Mouse (Mus musculus): ENCODE measurements around the gene Mylpf. TPM values are rescaled to one million over a fixed set of nuclear protein-coding genes. Genes with fewer than 3 reads are reported as not detected.

Gene Mylpf
- 10 to 100 TPM; 16.3 to 22.5 TPM for polyA plus RNA-seq (2017; shearing (Covaris generic))

DNA sequence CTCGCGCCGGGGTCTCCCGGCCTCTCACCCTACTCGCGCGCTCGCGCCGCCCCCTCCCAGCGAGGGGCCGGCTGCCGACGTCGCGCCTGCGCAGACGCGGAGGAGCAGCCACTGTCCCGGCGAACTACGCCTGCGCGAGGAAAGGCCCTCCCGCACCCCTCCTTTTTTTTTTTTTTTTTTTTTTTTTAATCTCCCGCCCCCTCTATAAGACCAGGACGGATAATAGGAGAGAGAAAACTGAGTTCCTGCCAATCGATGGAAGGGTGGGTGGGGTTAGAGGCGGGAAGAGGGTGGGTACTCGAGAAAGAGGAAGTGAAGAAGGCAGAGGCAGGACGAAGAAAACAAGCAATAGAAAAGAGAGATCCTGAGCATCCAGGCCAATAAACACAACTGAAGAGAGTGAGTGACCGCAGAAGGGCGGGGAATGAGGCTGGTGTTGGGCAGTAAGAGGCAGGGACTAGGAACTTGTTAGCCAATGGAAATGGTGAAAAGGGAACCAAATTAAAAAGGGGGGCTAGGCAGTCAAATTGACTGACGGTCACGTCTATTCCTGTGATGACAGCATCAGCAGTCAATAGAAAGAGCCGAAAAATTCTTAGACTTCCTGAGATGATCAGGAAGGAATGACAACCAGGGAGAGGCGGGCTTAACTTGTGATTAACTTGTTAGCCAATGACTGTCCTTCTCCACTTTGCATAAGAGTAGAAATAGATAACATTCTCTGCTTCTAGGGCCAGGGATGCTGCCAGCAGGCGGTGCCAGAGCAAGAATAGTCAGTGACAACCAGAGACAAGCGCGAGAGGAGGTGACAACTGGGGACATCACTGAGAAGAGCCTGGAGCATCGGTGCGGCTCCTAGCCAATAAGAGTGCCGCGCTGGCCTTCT lies at the start of gene Mylpf:
Mylpf (plus strand) TSS at position 338 of the 886 bp plus-strand sequence.

DNA sequence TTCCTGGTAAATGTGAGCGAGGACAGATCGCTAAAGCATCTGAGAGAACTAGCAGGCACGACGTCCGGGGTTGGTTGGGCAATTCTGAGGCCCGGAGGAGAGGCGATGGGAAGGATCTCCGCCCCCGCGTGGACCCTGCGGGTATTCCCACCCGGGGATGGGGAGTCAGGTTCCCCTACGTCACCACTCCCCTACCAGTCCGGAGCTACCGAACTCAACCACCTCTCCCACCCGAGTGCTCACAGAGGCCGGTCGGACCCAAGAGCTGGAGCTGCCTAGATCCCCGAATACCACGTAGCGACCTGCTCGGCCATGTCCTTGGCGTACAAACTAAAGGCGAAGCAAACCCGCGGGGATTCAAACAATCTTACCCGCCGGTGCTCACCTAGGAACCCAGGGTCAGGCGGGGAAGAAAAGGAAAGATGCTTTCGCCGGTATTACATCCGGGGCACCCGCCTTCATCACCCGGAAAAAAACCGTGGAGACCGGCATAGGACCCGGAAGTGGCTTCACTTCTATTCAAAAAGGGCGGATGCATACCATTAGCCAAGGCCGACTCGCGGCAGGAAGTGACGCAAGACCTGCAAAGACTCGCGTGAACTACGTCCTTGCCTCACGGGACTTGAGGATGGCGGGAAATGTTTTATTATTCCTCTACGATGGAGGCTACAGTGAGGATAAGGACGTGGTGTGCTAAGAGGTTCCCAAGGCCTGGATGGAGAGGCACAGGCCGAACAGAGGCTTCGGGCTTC lies 13.0 kb upstream of the Mylpf start, which contains the start of gene Cd2bp2:
Cd2bp2 (minus strand) TSS at position 507 of the 752 bp plus-strand sequence.

DNA sequence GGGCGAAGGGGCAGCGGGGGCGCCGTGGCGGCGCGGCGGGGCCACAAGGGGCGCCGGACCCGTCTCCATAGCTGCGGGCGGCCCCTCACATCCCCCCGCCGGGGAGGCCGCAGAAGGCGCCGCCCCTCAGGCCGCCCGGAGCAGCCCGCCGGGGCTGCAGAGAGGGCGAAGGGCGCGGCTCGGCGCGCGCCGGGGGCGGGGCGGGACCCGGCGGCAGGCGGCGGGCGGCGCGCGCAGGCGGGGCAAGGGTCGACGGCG lies 466 bp upstream of the Mylpf start, which contains the start of gene Tbc1d10b:
Tbc1d10b (minus strand) TSS at position 174 of the 258 bp plus-strand sequence.

DNA sequence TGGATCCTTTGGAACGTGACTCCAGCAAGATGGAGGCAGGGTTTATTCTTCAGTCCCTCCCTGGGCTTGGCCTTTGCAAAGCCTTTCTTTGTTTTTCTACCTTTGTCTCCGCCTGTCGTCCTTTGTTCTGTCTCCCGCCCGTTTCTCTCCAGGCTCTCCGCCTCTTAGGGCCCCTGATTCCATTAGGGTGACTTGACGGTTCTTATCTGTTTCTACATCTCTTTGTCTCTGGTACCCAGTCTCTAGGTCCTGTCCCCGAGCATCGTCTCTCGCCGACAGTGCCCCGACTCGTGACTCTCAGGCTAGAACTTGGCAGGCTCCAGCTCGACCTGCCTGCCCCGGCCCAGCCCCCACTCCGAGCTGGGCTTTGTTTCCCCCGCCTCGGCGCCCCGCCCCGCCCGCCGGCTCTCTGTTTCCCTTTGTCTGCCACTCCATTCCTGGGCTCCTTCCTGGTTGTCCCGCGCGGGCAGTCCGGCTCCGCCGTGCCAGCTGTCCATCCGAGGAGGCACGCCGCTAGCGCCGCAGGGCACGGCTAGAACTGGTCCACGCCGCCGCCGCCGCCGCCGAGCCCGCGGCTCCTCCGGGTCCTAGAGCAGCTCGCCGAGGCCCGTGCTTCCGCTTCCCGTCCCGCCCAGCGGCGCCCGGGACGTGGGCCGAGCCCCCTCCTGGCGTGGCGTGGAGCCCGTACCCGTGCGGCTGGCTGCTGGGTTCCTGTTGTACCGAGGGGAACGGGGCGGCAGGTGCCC lies 24.1 kb downstream of the Mylpf start, which contains the start of the genes Zfp553 and Sept1:
Zfp553 (plus strand) TSS at position 440 of the 746 bp plus-strand sequence.
Sept1 (minus strand) TSS at position 509 of the 746 bp plus-strand sequence.

DNA sequence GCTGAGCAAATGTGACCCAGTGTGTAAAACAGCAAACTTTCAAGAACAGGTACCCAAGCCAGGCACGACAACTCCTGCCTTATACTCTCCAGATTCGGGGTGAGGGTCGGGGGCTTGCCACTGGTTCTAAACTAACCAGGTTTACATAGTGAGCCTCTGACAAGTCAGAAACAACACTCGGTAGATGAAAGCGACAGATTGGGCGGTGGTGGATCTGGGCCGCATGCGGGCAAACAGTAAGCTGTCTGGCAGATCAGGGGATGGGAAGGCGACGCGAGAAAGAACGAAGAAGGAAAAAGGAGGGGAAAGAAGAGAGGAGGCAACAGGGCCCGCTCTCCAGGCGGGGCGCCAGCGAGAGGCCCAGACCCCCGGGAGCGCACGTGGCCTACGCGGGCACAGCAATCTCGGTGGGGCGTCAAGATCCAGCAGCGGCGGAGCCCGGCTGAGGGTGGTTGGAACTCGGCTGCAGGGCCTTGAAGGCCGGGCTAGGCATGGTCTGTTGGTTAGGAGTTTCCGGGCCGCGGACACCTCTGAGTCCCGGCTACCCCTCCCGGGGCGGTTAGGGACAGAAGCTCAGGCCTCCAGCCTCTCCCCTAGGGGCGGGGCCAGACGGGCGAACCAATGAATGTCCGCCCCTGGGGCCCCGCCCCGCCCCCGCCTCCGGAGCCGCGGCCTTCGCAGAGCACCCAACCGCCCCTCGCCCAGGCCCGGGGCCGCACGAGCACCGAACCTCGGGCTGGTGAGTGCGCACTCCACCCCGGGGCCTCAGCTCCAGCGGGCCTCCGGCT lies 35.4 kb downstream of the Mylpf start, which contains the start of gene Zfp771:
Zfp771 (plus strand) TSS at position 405 of the 788 bp plus-strand sequence.

DNA sequence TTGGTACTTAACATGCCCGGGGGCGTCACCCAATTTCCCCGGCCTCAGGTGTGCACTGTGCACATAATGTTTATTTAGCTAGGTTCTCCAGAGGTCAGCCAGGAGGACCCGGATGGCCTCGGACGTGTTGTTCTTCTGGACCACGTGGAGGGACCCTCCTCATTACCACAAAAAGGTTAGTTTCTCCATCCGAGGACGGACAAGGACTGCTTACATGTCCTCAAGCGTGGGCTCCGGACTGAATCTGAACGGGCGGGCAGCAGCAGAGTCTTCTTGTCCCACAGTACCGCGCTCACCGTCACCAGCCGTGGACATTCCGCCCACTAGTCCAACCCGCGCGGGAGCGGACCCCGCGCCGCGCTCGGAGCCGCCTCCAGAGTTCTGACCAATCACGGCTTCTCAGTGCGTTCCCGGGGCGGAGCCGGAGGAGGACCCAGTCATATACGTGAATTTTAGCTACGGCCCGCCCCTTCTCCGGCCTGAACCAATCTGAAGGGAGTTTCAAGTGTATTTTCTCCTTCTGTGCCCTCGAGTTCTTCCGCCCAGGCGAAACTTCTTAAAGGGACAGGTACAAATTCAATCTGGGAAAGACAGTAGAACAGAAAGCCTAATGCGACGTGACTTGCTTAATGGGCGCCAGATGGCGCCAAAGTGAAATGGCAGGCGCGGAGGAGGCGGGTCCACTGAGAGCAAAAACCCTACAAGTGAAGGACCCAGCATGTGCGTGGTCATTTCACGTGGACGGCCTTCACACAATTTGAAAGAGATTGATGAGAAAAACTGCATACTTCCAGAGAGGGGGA lies 51.8 kb downstream of the Mylpf start, which contains the start of gene Dctpp1:
Dctpp1 (minus strand) TSS at position 401 of the 803 bp plus-strand sequence.

Other genes with a start within 250 kb of the Mylpf start
- gene Cdipt, start 233.0 kb upstream of the Mylpf start, polyA plus RNA-seq (2017; shearing (Covaris generic)): 100 to 1,000 TPM; 176 to 321 TPM
- 1 to 10 TPM in 1 of 2 experiments, under 1 TPM in 1; 0.64 to 2.0 TPM for gene Cdiptos, start 232.8 kb upstream of the Mylpf start, polyA plus RNA-seq (2017; shearing (Covaris generic))
- gene Mvp, start 194.3 kb upstream of the Mylpf start, polyA plus RNA-seq (2017; shearing (Covaris generic)): 10 to 100 TPM; 19.5 to 57.5 TPM
- 1 to 10 TPM in 1 of 2 experiments, under 1 TPM in 1; 0.54 to 1.7 TPM for gene Pagr1b, start 192.4 kb upstream of the Mylpf start, polyA plus RNA-seq (2017; shearing (Covaris generic))
- 100 to 1,000 TPM in 1 of 2 experiments, 10 to 100 TPM in 1; 99.8 to 119 TPM for gene Pagr1a, start 191.5 kb upstream of the Mylpf start, polyA plus RNA-seq (2017; shearing (Covaris generic))
- 10 to 100 TPM; 31.2 to 33.4 TPM for gene Gm42742, start 187.8 kb upstream of the Mylpf start, polyA plus RNA-seq (2017; shearing (Covaris generic))
- 1 to 10 TPM; 6.4 to 8.6 TPM for gene Prrt2, start 187.7 kb upstream of the Mylpf start, polyA plus RNA-seq (2017; shearing (Covaris generic))
- gene Maz, start 181.9 kb upstream of the Mylpf start, polyA plus RNA-seq (2017; shearing (Covaris generic)): 100 to 1,000 TPM; 117 to 145 TPM
- 10 to 100 TPM; 20.0 to 37.5 TPM for gene Kif22, start 166.4 kb upstream of the Mylpf start, polyA plus RNA-seq (2017; shearing (Covaris generic))
- not detected for gene Zg16, start 121.6 kb upstream of the Mylpf start, polyA plus RNA-seq (2017; shearing (Covaris generic))
- 100 to 1,000 TPM; 267 to 384 TPM for gene AI467606, start 117.5 kb upstream of the Mylpf start, polyA plus RNA-seq (2017; shearing (Covaris generic))
- gene Qprt, start 86.7 kb upstream of the Mylpf start, polyA plus RNA-seq (2017; shearing (Covaris generic)): 10 to 100 TPM; 18.6 to 21.0 TPM
- gene Spn, start 71.1 kb upstream of the Mylpf start, polyA plus RNA-seq (2017; shearing (Covaris generic)): 100 to 1,000 TPM in 1 of 2 experiments, 10 to 100 TPM in 1; 86.6 to 120 TPM
- gene Cd2bp2, start 12.8 kb upstream of the Mylpf start, polyA plus RNA-seq (2017; shearing (Covaris generic)): 10 to 100 TPM; 61.9 to 72.7 TPM
- 10 to 100 TPM; 54.9 to 75.1 TPM for gene Tbc1d10b, start 422 bp upstream of the Mylpf start, polyA plus RNA-seq (2017; shearing (Covaris generic))
- gene Zfp553, start 24.2 kb downstream of the Mylpf start, polyA plus RNA-seq (2017; shearing (Covaris generic)): 10 to 100 TPM; 15.9 to 22.5 TPM
- 100 to 1,000 TPM; 561 to 593 TPM for gene Sept1, start 24.2 kb downstream of the Mylpf start, polyA plus RNA-seq (2017; shearing (Covaris generic))
- 10 to 100 TPM; 14.3 to 16.7 TPM for gene Zfp771, start 35.4 kb downstream of the Mylpf start, polyA plus RNA-seq (2017; shearing (Covaris generic))
- gene Dctpp1, start 51.8 kb downstream of the Mylpf start, polyA plus RNA-seq (2017; shearing (Covaris generic)): 10 to 100 TPM; 50.9 to 60.3 TPM
- 10 to 100 TPM; 39.0 to 51.9 TPM for gene Sephs2, start 65.2 kb downstream of the Mylpf start, polyA plus RNA-seq (2017; shearing (Covaris generic))
- 100 to 1,000 TPM; 211 to 250 TPM for gene Itgal, start 87.4 kb downstream of the Mylpf start, polyA plus RNA-seq (2017; shearing (Covaris generic))
- gene Zfp768, start 136.7 kb downstream of the Mylpf start, polyA plus RNA-seq (2017; shearing (Covaris generic)): under 1 TPM in 1 of 2 experiments, not detected in 1; 0.76 TPM
- gene Zfp747, start 167.2 kb downstream of the Mylpf start, polyA plus RNA-seq (2017; shearing (Covaris generic)): 10 to 100 TPM; 16.2 to 23.4 TPM
- 1 to 10 TPM; 6.8 to 7.3 TPM for gene 9130019O22Rik, start 178.3 kb downstream of the Mylpf start, polyA plus RNA-seq (2017; shearing (Covaris generic))
- 1 to 10 TPM; 7.3 to 7.4 TPM for gene E430018J23Rik, start 184.7 kb downstream of the Mylpf start, polyA plus RNA-seq (2017; shearing (Covaris generic))
- gene Zfp764, start 197.9 kb downstream of the Mylpf start, polyA plus RNA-seq (2017; shearing (Covaris generic)): 10 to 100 TPM in 1 of 2 experiments, 1 to 10 TPM in 1; 8.4 to 11.7 TPM
- 10 to 100 TPM; 32.1 to 53.1 TPM for gene Zfp688, start 213.2 kb downstream of the Mylpf start, polyA plus RNA-seq (2017; shearing (Covaris generic))
- gene Zfp689, start 240.3 kb downstream of the Mylpf start, polyA plus RNA-seq (2017; shearing (Covaris generic)): 1 to 10 TPM; 6.9 to 7.4 TPM